In genomic region chr19:44544372-44544771, GRCm38 (mm10) we compare ENCODE assay signal across 12 mouse cellular contexts. TPM values are rescaled to one million over a fixed set of nuclear protein-coding genes. Genes with fewer than 3 reads are reported as not detected.
A peak's percentile ranks its signal among the peaks of the same experiment; 100 is the strongest.
DNase-seq lines count a peak whose midpoint lies in the region; ATAC-seq lines count a peak whose summit lies in the region.
"Had no signal": no experiment of that assay in that cellular context is flagged by ENCODE, and none has a peak within 500 bp of the region (broad histone marks: within the 10 kb centered on the region; RNA-seq: fewer than 3 reads in every experiment).

No protein-coding gene starts in this region.

- H3K36me3 ChIP-seq in forebrain, embryonic 11.5 days (ENCODE audit: control insufficient read depth, insufficient read depth, low read length) = no peaks in the 10 kb centered on the region
- H3K36me3 ChIP-seq in forebrain, embryonic 14.5 days (ENCODE audit: control insufficient read depth, insufficient read depth, low read length) = peaks cover 12% of the 10 kb centered on the region
- peaks cover 17% of the 10 kb centered on the region for H3K36me3 ChIP-seq in hindbrain, embryonic 13.5 days
- H3K36me3 ChIP-seq in hindbrain, embryonic 16.5 days (ENCODE audit: control insufficient read depth, insufficient read depth, low read length) = peaks cover 5% of the 10 kb centered on the region; the same call in 1 of the 2 replicates
- peaks cover 5% of the 10 kb centered on the region; the same call in 1 of the 2 replicates for H3K36me3 ChIP-seq in intestine, embryonic 15.5 days
- H3K36me3 ChIP-seq in liver, embryonic 16.5 days (ENCODE audit: control insufficient read depth, insufficient read depth) = peaks cover 7% of the 10 kb centered on the region; the same call in 1 of the 2 replicates

- DNase-seq in forebrain, embryonic 11.5 days (ENCODE audit: low spot score) = peak; percentile 51
- DNase-seq in forebrain, embryonic 14.5 days (ENCODE audit: low spot score) = no peak
- no peak for DNase-seq in retina, postnatal 1 day
- DNase-seq in cerebellum, adult 8-10 months = no peak

- H3K4me1 ChIP-seq in forebrain, embryonic 11.5 days (replicated peaks; ENCODE audit: control insufficient read depth, insufficient read depth, low read length) = peaks cover 6% of the 10 kb centered on the region; the same call in 1 of the 2 replicates
- peaks cover 3% of the 10 kb centered on the region; the same call in 1 of the 2 replicates for H3K4me1 ChIP-seq in forebrain, embryonic 14.5 days (ENCODE audit: control insufficient read depth, insufficient read depth, low read length)
- peaks cover 8% of the 10 kb centered on the region for H3K4me1 ChIP-seq in hindbrain, embryonic 13.5 days (replicated peaks)
- H3K4me1 ChIP-seq in hindbrain, embryonic 16.5 days (ENCODE audit: control insufficient read depth, insufficient read depth, low read depth, low read length) = peaks cover 4% of the 10 kb centered on the region
- no peaks in the 10 kb centered on the region for H3K4me1 ChIP-seq in intestine, embryonic 15.5 days (replicated peaks)
- H3K4me1 ChIP-seq in liver, embryonic 16.5 days (ENCODE audit: control insufficient read depth, low read depth, low read length) = peaks cover 6% of the 10 kb centered on the region

- no peak for ATAC-seq in forebrain, embryonic 11.5 days (replicated peaks; ENCODE audit: low FRiP score)
- no peak for ATAC-seq in forebrain, embryonic 14.5 days
- no peak for ATAC-seq in hindbrain, embryonic 13.5 days (ENCODE audit: low FRiP score)
- ATAC-seq in hindbrain, embryonic 16.5 days = no peak
- ATAC-seq in intestine, embryonic 15.5 days = no peak
- no peak for ATAC-seq in liver, embryonic 16.5 days (ENCODE audit: low read depth)
- ATAC-seq: forebrain, embryonic 15.5 days had no signal

- no peak overlapping the region for H3K9ac ChIP-seq in forebrain, embryonic 11.5 days (ENCODE audit: low read length)
- H3K9ac ChIP-seq in forebrain, embryonic 14.5 days (ENCODE audit: low read length) = no peak overlapping the region
- H3K9ac ChIP-seq in hindbrain, embryonic 13.5 days = no peak overlapping the region
- no peak overlapping the region for H3K9ac ChIP-seq in hindbrain, embryonic 16.5 days (ENCODE audit: low read depth, low read length)
- H3K9ac ChIP-seq in intestine, embryonic 15.5 days = no peak overlapping the region
- H3K9ac ChIP-seq in liver, embryonic 16.5 days (ENCODE audit: low read depth, low read length) = no peak overlapping the region
- H3K9ac ChIP-seq: embryonic facial prominence, embryonic 15.5 days; forebrain, embryonic 15.5 days had no signal

- no peak overlapping the region for H3K4me3 ChIP-seq in forebrain, embryonic 11.5 days (ENCODE audit: low read depth, low read length)
- H3K4me3 ChIP-seq in forebrain, embryonic 14.5 days (ENCODE audit: low read depth, low read length) = no peak overlapping the region
- no peak overlapping the region for H3K4me3 ChIP-seq in hindbrain, embryonic 13.5 days
- H3K4me3 ChIP-seq in hindbrain, embryonic 16.5 days (ENCODE audit: low read length) = no peak overlapping the region
- no peak overlapping the region for H3K4me3 ChIP-seq in intestine, embryonic 15.5 days (replicated peaks)
- H3K4me3 ChIP-seq in liver, embryonic 16.5 days (ENCODE audit: low read depth, low read length) = peak overlapping the region; percentile 64; the same call in 1 of the 2 replicates
- H3K4me3 ChIP-seq: forebrain, embryonic 15.5 days had no signal

- H3K4me2 ChIP-seq in forebrain, embryonic 11.5 days (ENCODE audit: low read depth, low read length, severe bottlenecking) = no peak overlapping the region
- H3K4me2 ChIP-seq in forebrain, embryonic 14.5 days (ENCODE audit: low read length) = no peak overlapping the region
- H3K4me2 ChIP-seq in hindbrain, embryonic 13.5 days = peak overlapping the region; percentile 71; the same call in 1 of the 2 replicates
- no peak overlapping the region; the same call in 1 of the 2 replicates for H3K4me2 ChIP-seq in hindbrain, embryonic 16.5 days (ENCODE audit: low read length)
- peak overlapping the region; percentile 94; the same call in 1 of the 2 replicates for H3K4me2 ChIP-seq in intestine, embryonic 15.5 days (replicated peaks)
- 0 out of 2 replicates have a peak overlapping the region, but pooled peaks have one; percentile 82 for H3K4me2 ChIP-seq in liver, embryonic 16.5 days (ENCODE audit: low read depth, low read length)

- H3K27me3 ChIP-seq in forebrain, embryonic 11.5 days (ENCODE audit: control insufficient read depth, insufficient read depth, low read length) = peaks cover 14% of the 10 kb centered on the region
- H3K27me3 ChIP-seq in forebrain, embryonic 14.5 days (replicated peaks; ENCODE audit: control insufficient read depth, insufficient read depth, low read length) = peaks cover 20% of the 10 kb centered on the region
- peaks cover 31% of the 10 kb centered on the region for H3K27me3 ChIP-seq in hindbrain, embryonic 13.5 days
- peaks cover 10% of the 10 kb centered on the region for H3K27me3 ChIP-seq in hindbrain, embryonic 16.5 days (replicated peaks; ENCODE audit: control insufficient read depth, insufficient read depth, low read length)
- H3K27me3 ChIP-seq in intestine, embryonic 15.5 days (replicated peaks) = 0 out of 2 replicates have a peak, but pooled peaks cover 5% of the 10 kb centered on the region
- H3K27me3 ChIP-seq in liver, embryonic 16.5 days (ENCODE audit: control insufficient read depth, insufficient read depth, low read depth, low read length) = no peaks in the 10 kb centered on the region; the same call in 1 of the 2 replicates

- H3K27ac ChIP-seq in forebrain, embryonic 11.5 days (ENCODE audit: low read depth, low read length) = no peak overlapping the region
- H3K27ac ChIP-seq in forebrain, embryonic 14.5 days (ENCODE audit: low read depth, low read length) = no peak overlapping the region
- H3K27ac ChIP-seq in hindbrain, embryonic 13.5 days = no peak overlapping the region
- no peak overlapping the region for H3K27ac ChIP-seq in hindbrain, embryonic 16.5 days (ENCODE audit: low read depth, low read length)
- no peak overlapping the region for H3K27ac ChIP-seq in intestine, embryonic 15.5 days
- H3K27ac ChIP-seq in liver, embryonic 16.5 days (ENCODE audit: low read length) = no peak overlapping the region
- H3K27ac ChIP-seq: embryonic facial prominence, embryonic 15.5 days; forebrain, embryonic 15.5 days; kidney, postnatal 0 days had no signal

- 56% methylated on average over 10 of the region's 10 CpGs for WGBS in forebrain, embryonic 11.5 days
- WGBS in forebrain, embryonic 14.5 days = 52% methylated on average over 10 of the region's 10 CpGs
- 61% methylated on average over 10 of the region's 10 CpGs for WGBS in hindbrain, embryonic 13.5 days
- WGBS in hindbrain, embryonic 16.5 days = 54% methylated on average over 10 of the region's 10 CpGs
- 59% methylated on average over 10 of the region's 10 CpGs for WGBS in intestine, embryonic 15.5 days
- 63% methylated on average over 10 of the region's 10 CpGs for WGBS in liver, embryonic 16.5 days (ENCODE audit: insufficient replicate concordance)

- H3K9me3 ChIP-seq in forebrain, embryonic 11.5 days (ENCODE audit: control insufficient read depth, low read length) = no peaks in the 10 kb centered on the region; the same call in 1 of the 2 replicates
- 0 out of 2 replicates have a peak, but pooled peaks cover 3% of the 10 kb centered on the region for H3K9me3 ChIP-seq in forebrain, embryonic 14.5 days (replicated peaks; ENCODE audit: control insufficient read depth, low read length)
- H3K9me3 ChIP-seq in hindbrain, embryonic 13.5 days = 0 out of 2 replicates have a peak, but pooled peaks cover 6% of the 10 kb centered on the region
- peaks cover 6% of the 10 kb centered on the region for H3K9me3 ChIP-seq in hindbrain, embryonic 16.5 days (ENCODE audit: control insufficient read depth, low read length)
- no peaks in the 10 kb centered on the region for H3K9me3 ChIP-seq in intestine, embryonic 15.5 days
- no peaks in the 10 kb centered on the region for H3K9me3 ChIP-seq in liver, embryonic 16.5 days (replicated peaks; ENCODE audit: control insufficient read depth, low read length)
- H3K9me3 ChIP-seq: embryonic facial prominence, embryonic 15.5 days had no signal

RNA-seq across cellular contexts. Expression of gene Sec31b, which starts 1.3 kb away (rescaled TPM):
- polyA plus RNA-seq in forebrain, embryonic 11.5 days (2014; fragmentation: Nextera tagmentation; extraction: Ambion mirVana) = 0.81 and 0.84 TPM in 2 replicates
- polyA plus RNA-seq in forebrain, embryonic 14.5 days (2014; fragmentation: Nextera tagmentation; extraction: Ambion mirVana) = 0.10 and 0.17 TPM in 2 replicates
- polyA plus RNA-seq in hindbrain, embryonic 13.5 days (2015; fragmentation: Nextera tagmentation; extraction: Ambion mirVana) = 0.26 and 0.51 TPM in 2 replicates
- polyA plus RNA-seq in hindbrain, embryonic 16.5 days (2015; fragmentation: Nextera tagmentation; extraction: Ambion mirVana) = 0.18 and 0.47 TPM in 2 replicates
- 0.40 and 0.49 TPM in 2 replicates for polyA plus RNA-seq in intestine, embryonic 15.5 days (2015; fragmentation: Nextera tagmentation; extraction: Ambion mirVana)
- polyA plus RNA-seq in liver, embryonic 16.5 days (2015; fragmentation: Nextera tagmentation; extraction: Ambion mirVana) = 0.32 and 0.51 TPM in 2 replicates

RNA-seq across cellular contexts. Expression of gene Gm20538, which starts 8.3 kb away (rescaled TPM):
- not detected in 2 replicates for polyA plus RNA-seq in forebrain, embryonic 11.5 days (2014; fragmentation: Nextera tagmentation; extraction: Ambion mirVana)
- not detected in 2 replicates for polyA plus RNA-seq in forebrain, embryonic 14.5 days (2014; fragmentation: Nextera tagmentation; extraction: Ambion mirVana)
- polyA plus RNA-seq in hindbrain, embryonic 13.5 days (2015; fragmentation: Nextera tagmentation; extraction: Ambion mirVana) = not detected in 2 replicates
- not detected in 2 replicates for polyA plus RNA-seq in hindbrain, embryonic 16.5 days (2015; fragmentation: Nextera tagmentation; extraction: Ambion mirVana)
- not detected in 2 replicates for polyA plus RNA-seq in intestine, embryonic 15.5 days (2015; fragmentation: Nextera tagmentation; extraction: Ambion mirVana)
- polyA plus RNA-seq in liver, embryonic 16.5 days (2015; fragmentation: Nextera tagmentation; extraction: Ambion mirVana) = not detected in 2 replicates
- polyA plus RNA-seq: forebrain, embryonic 15.5 days; lung, adult 2 months had no signal

RNA-seq across cellular contexts. Expression of gene Ndufb8, which starts 10.9 kb away (rescaled TPM):
- 424 and 454 TPM in 2 replicates for polyA plus RNA-seq in forebrain, embryonic 11.5 days (2014; fragmentation: Nextera tagmentation; extraction: Ambion mirVana)
- 509 and 616 TPM in 2 replicates for polyA plus RNA-seq in forebrain, embryonic 14.5 days (2014; fragmentation: Nextera tagmentation; extraction: Ambion mirVana)
- 592 and 624 TPM in 2 replicates for polyA plus RNA-seq in hindbrain, embryonic 13.5 days (2015; fragmentation: Nextera tagmentation; extraction: Ambion mirVana)
- polyA plus RNA-seq in hindbrain, embryonic 16.5 days (2015; fragmentation: Nextera tagmentation; extraction: Ambion mirVana) = 705 and 838 TPM in 2 replicates
- 562 and 659 TPM in 2 replicates for polyA plus RNA-seq in intestine, embryonic 15.5 days (2015; fragmentation: Nextera tagmentation; extraction: Ambion mirVana)
- 282 and 291 TPM in 2 replicates for polyA plus RNA-seq in liver, embryonic 16.5 days (2015; fragmentation: Nextera tagmentation; extraction: Ambion mirVana)

RNA-seq across cellular contexts. Expression of gene Hif1an, which starts 18.3 kb away (rescaled TPM):
- 33.0 and 33.3 TPM in 2 replicates for polyA plus RNA-seq in forebrain, embryonic 11.5 days (2014; fragmentation: Nextera tagmentation; extraction: Ambion mirVana)
- polyA plus RNA-seq in forebrain, embryonic 14.5 days (2014; fragmentation: Nextera tagmentation; extraction: Ambion mirVana) = 16.1 and 21.1 TPM in 2 replicates
- polyA plus RNA-seq in hindbrain, embryonic 13.5 days (2015; fragmentation: Nextera tagmentation; extraction: Ambion mirVana) = 29.4 and 31.0 TPM in 2 replicates
- polyA plus RNA-seq in hindbrain, embryonic 16.5 days (2015; fragmentation: Nextera tagmentation; extraction: Ambion mirVana) = 21.9 and 25.1 TPM in 2 replicates
- polyA plus RNA-seq in intestine, embryonic 15.5 days (2015; fragmentation: Nextera tagmentation; extraction: Ambion mirVana) = 25.4 and 26.3 TPM in 2 replicates
- polyA plus RNA-seq in liver, embryonic 16.5 days (2015; fragmentation: Nextera tagmentation; extraction: Ambion mirVana) = 11.2 and 11.3 TPM in 2 replicates

RNA-seq across cellular contexts. Expression of gene Wnt8b, which starts 51.1 kb away (rescaled TPM):
- 60.2 and 63.5 TPM in 2 replicates for polyA plus RNA-seq in forebrain, embryonic 11.5 days (2014; fragmentation: Nextera tagmentation; extraction: Ambion mirVana)
- 3.3 and 4.0 TPM in 2 replicates for polyA plus RNA-seq in forebrain, embryonic 14.5 days (2014; fragmentation: Nextera tagmentation; extraction: Ambion mirVana)
- polyA plus RNA-seq in hindbrain, embryonic 13.5 days (2015; fragmentation: Nextera tagmentation; extraction: Ambion mirVana) = 0.43 and 0.78 TPM in 2 replicates
- 0.12 and 0.19 TPM in 2 replicates for polyA plus RNA-seq in hindbrain, embryonic 16.5 days (2015; fragmentation: Nextera tagmentation; extraction: Ambion mirVana)
- polyA plus RNA-seq in intestine, embryonic 15.5 days (2015; fragmentation: Nextera tagmentation; extraction: Ambion mirVana) = not detected in 2 replicates
- polyA plus RNA-seq in liver, embryonic 16.5 days (2015; fragmentation: Nextera tagmentation; extraction: Ambion mirVana) = not detected in 2 replicates
- polyA plus RNA-seq: embryonic facial prominence, embryonic 15.5 days; lung, adult 2 months had no signal

Comparison
In these comparisons a context has a peak if more than half of its experiments do, and no peak if none do; other contexts are left out.
1. H3K4me2 ChIP-seq: peak in hindbrain, embryonic 13.5 days (single experiment), intestine, embryonic 15.5 days (single experiment) and liver, embryonic 16.5 days (single experiment); none in forebrain, embryonic 11.5 days (single experiment), forebrain, embryonic 14.5 days (single experiment) and hindbrain, embryonic 16.5 days (single experiment).